Mouse (Mus musculus) c-Kit-positive CD71-positive TER-119-negative erythroid progenitor cells, embryonic 14.5 days (primary cell): Measurements from ENCODE around the gene Trim72.

Experiments used
- DNase-seq: peaks from one replicate; pipeline ENCODE4 v3.0.0-alpha.2; 2013; ENCODE audit warnings: low read depth

Trim72 gene

DNA sequence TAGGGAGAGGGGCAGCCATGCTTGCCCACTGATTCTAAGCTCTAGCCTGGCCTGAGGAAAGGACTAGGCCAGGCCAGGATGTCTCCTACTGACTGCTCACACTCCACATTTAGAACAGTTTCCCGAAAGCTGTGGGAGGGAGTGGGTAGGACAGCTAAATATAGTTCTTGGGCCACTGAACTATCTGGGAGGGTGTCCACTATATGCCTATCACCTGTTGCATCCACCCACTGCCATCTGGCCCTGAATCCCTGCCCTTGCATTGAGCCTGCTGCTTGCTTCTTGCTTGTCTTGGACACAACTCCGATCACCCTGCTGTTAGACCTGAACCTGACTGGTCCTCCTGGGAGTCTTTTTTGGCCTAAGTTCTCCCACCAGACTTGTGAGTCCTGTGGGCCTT is at the start of gene Trim72:
Gene Trim72, plus strand, starts transcription at position 262 of the 400 bp plus-strand sequence.
- no peak for DNase-seq

DNA sequence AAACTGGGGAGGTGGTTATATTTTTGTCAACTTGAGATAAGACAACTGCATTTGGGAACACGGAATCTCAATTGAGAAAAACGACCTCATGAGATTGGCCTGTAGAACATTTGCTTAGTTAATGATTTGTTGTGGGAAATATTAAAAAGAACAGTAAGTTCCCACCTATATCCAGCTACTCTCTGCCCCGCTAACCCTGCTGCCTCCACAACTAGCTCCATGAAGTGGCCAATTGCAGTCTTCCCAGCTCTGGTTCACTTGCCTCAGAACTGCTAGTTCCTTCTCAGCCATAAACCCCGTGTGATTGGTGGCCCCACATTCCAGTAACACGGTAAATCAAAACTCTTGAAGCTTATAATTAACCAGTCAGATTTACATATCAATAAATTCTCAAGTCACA is 44.4 kb upstream of the Trim72 start:
- no peak for DNase-seq

DNA sequence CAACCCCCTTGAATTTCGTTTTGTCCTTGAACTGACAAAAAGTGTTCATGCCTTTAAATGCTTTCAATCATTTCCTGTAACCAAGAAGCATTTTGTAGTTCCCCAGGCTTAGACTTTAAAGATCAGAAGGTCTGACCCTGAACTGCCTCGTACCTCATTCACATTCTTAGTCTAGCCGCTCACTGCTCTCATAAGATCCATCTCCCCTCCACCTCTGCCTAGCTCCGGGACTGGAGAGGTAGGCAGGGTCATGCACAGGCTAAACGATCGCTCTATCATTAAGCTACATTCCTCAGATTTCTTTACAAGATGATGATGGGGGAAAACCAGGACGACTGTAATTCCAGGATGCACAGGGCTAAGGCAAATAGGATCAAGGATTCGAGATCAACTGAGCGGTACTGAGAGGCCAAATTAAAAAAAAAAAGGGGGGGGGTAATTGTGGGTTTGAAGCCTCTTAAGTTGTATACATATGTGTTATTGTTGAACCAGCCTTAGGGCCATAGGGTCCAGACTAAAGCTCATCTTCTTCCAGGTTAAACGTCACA is 37.3 kb upstream of the Trim72 start:
- DNase-seq = no peak

DNA sequence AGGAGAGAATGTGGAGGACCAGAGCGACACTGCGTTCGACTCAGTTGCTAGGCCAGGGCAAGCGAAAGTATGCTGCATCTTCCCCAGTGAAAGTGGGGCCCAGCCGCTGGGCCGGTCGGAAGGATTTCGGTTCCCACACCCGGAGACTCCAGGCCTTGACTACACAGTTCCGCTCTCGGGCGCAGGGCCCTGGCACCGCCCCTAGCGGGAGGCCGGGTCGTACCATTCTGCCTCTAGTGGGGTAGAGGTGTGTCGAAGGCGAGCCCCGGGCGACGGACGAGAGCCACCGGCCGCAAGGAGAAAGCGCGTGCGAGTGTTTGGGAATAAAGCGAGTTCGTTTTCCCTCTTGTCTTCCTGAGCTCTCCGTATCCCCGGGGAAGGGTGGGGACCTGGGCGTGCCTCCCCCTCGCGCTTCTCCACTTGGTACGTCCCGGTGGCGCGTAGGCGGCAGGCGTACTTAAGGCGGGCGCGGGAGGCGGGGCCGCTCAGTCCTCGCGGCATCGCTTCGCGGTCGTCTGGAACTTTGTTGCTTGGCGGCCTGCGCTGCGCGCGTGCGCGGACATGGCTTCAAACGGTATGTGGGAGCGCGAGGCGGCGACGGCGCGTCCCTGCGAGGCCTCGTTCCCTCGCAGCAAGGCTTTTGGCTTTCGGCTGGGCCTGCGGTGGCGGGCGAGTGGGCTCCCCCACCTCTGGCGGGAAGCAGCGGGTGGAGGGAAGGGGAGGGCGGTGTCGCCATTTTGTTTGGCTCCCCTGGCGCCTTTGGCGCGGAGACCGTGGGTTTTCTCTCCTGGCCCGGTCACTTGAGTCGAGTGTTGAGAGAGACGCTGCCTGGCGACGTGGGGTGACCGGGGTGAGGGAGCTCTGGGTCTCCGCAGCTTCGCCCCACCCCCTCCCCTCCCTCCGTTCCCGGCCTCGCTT is 36.5 kb upstream of the Trim72 start, which contains the start of gene Fus:
Gene Fus, plus strand, starts transcription at position 454 of the 918 bp plus-strand sequence.
- peak; percentile 84 for DNase-seq

DNA sequence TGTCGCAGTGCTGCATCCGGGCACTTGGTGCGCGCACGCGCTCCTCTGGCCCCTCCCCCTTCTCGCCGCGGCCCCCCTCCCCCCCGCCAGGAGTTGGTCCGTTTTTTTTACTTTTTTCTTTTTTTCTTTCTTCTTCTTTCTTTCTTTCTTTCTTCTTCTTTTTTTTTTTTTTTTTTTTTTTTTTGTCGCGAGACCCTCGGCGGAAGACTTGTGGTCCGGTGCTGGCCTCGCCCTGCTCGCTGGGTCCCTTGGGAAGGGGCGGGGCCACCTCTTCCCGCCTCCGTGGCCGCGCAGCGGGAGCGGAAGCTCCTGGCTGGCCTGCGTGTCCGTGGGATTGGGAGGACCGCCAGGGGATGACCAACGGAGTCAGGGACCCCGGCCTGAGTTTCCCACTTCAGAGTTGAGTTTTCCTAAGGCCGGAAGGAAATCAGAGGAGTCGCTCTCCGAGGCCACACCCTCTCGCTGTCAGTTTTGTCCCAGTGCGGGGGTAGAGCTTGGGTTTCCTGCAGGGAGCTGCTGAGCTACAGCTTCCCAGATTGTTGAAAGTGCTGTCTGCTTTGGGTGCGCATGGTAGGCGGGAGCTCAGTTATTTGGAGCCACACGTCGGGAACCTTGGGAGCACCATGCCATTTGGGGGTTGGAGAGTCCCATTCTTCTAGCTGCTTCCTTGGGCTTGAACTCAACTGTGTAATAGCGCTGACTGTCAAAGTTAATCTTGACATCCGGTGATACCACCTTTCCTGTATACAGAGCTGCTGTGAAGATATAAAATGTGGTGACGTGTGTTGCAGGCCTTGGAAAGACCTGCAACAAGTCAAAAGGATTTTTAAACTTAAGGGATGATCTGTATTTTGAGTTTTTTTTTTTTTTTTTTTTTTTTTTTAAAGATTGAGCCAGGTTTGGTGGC is 35.6 kb upstream of the Trim72 start:
- DNase-seq = peak; percentile 45

DNA sequence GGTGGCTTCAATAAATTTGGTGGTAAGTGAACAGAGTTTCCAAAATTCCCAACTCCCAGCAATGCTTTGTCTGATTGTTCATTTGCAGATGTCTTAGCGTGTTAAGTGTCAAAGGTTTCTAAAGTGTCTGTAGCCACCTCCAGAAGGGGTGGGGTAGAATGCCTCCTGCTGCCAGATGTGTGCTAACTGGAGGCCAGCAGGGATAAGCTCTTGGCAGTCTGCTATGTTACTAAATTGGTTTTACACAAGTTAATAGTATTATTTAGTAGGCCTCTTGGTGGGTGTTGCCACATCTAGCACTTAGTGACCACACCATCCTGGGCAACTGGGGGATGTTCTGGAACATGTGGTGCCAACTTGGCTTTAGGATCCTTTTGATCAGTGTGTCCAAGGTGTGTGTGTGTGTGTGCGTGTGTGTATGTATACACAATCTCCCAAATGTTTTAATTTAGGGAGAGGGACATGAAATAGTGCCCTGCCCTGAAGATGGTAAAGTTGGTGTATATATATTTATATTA is 29.3 kb upstream of the Trim72 start:
- no peak for DNase-seq

DNA sequence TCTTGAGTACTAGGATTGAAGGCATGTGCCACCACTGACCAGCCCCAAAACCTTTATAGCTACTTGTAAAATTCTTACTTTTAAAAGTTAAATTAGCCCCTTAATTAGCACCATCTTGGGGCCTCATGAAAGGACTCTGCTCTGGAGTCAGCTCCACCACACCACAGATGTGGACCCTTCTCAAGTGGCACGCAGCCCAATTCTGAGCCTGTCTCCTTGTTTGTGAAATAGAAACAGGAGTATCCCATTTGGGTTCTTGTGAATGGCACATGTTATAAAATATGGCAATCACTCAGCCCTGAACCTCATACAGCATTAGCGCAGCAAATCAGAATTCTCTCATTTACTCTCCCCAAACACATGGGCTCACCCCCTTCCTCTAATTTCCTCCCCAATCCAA is 24.9 kb upstream of the Trim72 start:
- DNase-seq = no peak

DNA sequence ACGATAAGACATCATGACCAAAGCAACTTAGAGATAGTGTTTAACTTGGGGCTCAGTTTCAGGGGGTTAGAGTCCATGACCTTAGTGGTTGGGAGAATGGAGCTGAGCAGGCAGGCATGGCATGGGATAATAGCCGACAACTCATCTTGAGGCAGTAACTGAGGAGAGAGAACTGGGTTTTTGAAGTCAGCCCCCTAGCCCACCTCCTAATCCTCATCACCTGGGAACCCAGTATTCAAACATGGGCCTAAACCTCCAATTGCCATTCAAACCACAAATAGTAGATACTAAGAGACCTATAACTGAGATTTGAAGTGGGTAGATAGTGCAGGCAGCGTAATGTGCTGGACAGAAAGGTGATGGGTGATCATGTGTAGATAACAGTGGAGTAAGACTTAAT is 23.1 kb upstream of the Trim72 start:
- DNase-seq = no peak

DNA sequence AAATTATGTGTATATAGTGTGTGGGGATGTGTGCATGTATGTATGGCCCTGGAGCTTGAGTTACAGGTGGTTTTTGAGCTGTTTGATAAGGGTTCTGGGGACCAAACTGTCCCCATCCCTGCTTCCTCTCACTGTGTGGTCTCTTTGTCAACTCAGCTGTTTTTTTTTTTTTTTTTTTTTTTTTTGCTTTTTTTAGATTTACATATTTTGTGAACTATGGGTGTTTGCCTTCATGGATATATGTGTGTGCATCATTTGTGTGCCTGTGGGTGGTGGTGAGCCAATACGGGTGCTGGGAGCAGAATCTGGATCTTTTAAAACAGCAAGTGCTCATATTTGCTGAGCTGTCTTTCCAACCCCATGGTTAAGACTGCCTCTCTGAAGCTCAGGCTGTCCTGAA is 14.8 kb upstream of the Trim72 start:
- DNase-seq = no peak

DNA sequence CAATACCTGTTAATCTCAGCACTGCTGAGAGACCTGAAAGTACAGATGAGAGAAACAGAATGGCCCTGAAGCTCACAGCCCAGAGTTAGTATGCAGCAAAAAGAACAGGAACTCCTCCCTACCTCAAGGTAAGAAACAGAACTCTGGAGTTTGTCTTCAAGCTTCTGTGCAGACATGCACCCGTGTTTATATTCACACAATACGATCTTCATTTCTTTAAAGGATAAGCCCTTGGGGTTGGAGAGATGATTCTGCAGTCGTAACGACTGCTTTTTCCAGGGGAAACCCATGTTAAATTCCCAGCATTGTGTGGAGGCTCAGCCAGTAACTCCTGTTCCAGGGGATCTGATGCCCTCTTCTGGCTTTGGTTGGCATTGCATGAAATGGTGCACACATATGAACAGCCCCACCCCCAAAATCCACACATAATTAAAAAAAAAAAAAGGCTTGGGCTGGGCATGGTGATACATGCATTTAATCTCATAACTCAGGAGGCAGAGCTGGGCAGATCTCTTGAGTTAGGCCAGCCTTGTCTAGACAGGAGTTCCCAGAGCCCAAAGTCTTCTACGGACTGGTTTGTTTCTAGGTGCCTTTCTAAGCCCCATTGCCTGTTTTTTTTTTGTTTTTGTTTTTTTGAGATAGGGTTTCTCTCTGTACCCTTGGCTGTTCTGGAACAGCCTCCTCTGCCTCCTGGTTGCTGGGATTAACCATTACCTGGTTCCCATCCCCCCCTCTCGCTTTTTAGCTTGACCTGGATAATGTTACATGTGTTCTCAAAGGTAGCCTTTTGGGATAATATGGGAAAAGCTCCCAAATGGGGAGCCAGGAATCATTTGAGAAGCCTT is 11.9 kb upstream of the Trim72 start:
- peak; percentile 75 for DNase-seq

DNA sequence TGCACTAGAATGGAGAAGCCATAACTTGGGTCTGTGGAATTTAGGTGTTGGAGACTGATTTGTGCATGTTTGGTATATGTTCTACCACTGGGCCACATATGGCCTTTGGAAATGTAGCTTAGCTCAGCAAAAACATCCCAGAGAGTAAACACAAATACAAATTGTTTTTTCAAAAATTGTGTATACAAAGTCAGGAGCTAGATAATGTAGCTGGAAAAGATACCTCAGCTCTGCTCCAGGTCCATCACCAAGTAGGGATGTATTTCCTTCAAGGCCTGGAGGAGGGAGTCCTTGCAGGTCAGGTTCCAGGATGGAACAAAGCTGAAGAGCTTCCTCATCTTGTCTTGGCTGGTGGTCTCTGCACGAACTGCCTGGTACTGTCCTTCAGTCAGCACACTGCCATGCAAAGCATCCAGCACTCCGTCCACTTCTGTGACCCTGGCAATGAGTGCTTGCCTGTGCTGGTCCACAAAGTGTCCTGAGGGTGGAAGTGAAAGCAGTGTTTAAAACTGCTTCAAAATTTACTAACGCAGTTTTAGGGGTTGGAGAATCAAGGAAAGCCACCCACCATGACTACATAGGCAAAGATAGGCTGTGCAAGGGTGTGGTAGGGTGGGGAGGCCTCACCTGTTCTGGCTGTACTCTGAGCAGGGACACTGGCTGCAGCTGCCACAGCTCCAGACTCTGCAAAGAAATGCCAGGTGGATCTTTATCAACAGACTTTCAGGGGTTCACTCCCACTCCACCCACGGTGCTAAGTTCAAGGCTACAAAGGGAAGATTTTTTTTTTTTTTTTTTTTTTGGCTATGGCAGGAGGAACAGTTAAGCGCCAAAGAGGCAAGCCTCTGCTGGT is 11.0 kb upstream of the Trim72 start:
- DNase-seq = no peak

DNA sequence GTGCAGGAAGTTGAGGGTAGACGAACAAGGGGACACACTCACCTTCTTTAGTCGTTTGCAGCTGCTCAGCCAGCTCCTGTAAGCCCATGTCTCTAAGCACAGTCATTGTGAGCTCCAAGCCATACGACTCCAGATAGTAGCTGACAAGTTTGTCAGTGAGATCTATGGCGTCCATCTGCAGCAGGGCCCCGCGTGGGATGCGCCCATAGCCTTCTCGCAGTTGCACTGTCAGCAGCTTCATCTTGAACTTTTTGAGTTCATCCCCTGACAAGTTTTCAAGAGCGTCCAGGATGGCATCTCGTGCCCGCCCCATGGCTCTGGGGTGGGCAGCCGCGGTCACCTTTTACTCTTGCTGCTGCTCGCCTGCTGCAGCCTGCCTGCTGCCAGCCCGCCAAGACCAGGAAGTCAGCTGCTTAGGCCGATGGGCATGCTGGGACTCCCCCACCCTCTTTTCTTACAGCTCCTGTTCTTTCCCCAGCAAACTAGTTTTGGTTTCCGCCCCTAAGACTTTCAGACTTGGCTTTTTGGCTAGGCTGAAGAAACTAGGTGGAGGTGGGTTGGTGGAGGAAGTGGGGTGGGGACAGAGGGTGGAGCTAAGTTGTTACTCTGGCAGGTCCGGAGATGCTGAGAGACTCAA is 10.3 kb upstream of the Trim72 start, which contains the start of gene Pycard:
Gene Pycard, minus strand, starts transcription at position 527 of the 637 bp plus-strand sequence.
- peak; percentile 36 for DNase-seq

DNA sequence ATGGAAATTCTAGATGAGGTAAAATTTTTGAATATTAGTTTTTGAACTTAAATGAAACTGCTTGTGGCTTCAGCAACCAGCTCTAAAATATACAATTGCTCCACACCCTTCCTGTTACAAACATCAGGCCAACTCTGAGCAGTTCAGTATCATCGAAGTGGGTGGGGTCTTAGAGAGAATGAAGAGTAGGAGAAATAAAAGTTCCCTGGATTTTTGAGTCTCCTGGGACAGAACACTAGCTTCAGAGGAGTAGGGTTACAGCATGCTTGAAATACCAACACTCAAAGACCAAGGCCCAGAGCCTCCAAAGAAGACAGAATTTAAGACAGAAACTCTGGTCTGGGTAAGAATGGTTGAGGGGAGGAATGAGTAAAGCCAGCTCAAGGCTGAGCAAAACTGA is 4.3 kb upstream of the Trim72 start:
- DNase-seq = no peak

DNA sequence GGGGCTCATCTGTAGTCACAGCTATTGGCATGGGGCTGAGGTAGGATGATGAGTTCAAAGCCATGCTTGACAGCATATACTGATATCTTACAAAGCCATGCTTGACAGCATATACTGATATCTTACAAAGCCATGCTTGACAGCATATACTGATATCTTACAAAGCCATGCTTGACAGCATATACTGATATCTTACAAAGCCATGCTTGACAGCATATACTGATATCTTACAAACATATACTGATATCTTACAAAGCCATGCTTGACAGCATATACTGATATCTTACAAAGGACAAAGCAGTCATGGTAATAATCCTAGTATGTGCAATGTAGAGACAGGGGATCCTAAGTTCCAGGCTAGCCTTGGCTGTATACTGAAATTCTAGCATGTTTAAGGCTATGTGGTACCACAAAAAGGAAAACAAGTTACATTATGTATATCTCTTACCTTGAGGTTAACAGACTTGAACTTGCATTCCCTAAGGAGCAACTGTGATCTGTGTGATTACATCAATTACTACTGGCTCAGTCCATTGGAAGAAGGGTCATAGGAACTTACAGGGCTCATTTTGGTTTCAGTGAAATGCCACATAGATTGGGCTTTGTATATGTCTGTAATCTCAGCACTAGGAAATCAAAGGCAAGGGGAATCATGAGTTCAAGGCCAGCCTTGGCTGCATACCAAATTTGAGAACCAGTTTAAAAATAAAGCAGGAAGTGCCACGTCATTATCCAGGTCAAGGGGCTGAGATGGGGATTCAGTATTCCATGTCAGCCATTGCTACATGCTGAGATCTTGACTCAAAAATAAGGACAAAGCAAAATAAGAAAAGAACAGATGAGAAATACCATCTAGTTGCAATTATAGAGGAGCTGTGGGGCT is 3.4 kb upstream of the Trim72 start:
- no peak for DNase-seq

DNA sequence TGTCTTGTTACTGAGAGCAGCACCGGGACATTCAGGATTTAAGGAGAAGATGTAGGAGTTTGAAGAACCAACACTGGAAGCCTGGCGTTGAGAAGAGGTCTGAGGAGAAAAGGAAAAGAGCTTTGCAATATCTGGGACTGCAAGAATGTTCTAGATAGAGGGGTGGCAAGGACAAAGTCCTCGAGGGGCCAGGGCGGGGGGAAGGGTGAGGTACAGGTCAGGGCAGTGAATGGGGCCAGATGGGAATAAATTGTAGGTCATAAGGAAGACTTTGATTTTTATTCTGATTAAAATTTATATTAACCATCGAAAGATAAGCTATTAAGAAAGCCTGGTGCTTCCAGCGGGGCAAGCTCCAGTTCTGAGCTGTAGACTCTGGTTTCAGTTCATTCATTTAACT is 651 bp upstream of the Trim72 start:
- DNase-seq = no peak

DNA sequence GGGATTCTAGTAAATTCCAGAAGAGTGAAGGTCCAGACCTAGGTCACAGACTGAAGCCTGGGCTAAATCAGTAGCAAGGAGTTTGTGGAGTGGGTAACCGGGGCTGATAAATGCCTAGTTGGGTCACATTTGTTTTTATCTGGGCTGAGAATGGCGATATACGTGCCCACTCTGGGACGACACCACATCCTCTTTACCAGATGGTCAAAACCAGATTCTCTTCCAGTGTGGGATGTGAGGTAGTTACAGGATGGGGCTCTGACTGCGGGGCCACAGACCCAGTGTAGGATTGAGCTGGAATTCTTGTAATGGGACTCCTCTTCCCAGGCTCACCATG is 369 bp downstream of the Trim72 start:
- DNase-seq = no peak

DNA sequence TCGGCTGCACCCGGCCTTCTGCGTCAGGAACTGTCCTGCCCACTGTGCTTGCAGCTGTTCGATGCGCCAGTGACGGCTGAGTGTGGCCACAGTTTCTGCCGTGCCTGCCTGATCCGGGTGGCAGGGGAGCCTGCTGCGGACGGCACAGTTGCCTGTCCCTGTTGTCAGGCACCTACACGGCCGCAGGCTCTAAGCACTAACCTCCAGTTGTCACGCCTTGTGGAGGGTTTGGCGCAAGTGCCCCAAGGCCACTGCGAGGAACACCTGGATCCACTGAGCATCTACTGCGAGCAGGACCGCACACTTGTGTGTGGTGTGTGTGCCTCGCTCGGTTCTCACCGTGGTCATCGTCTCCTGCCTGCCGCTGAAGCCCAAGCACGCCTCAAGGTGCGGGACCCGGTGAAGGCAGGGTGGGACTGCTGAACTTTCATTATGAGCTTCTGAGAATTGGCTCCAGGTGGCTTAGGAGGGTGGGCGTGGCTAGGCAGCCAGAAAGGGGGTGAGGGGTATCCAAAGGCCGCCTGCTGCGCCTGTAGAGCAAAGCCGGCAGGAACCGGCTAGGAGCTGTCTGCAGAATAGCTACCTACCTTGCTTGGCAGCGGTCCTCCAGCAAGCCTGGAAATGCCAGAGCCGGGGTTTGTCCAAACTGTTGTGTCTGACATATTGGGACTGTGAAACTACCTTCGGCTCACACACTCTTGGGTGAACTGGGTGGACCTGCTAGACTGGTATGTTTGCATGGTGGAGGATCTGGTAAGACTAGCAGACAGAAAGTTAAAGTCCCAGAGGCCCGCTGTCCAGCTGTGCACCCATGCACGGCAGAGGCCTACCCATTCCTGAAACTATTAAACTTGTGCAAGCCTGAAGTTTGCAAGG is 976 bp downstream of the Trim72 start:
- no peak for DNase-seq

DNA sequence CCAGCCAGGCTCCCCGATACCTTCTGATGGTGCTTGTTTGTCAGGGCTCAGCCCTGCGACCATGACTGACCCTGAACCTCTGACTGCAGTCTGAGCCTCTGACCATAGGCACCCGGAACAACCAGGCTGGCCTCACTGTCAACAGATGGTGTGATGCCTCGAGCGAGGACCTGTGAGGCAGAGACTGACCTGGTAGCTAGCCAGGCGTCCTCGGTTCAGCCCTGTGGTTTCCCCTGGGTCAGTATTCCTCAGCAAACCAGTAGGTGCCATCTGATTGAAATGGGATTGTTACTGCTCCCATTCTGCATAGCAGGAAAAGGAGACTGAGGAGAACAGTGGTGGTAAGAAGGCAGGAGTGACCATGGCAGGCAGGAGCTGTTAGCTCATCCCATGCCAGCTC is 2.4 kb downstream of the Trim72 start:
- no peak for DNase-seq
